Mouse (Mus musculus): ENCODE data around the gene Pik3r1. TPM values are rescaled to one million over a fixed set of nuclear protein-coding genes. Genes with fewer than 3 reads are reported as not detected.
A peak's percentile ranks its signal among the peaks of the same experiment; 100 is the strongest.

Pik3r1 gene
- total RNA-seq, 2 experiments from 2014 or later: 21.6 to 32.9 TPM

DNA sequence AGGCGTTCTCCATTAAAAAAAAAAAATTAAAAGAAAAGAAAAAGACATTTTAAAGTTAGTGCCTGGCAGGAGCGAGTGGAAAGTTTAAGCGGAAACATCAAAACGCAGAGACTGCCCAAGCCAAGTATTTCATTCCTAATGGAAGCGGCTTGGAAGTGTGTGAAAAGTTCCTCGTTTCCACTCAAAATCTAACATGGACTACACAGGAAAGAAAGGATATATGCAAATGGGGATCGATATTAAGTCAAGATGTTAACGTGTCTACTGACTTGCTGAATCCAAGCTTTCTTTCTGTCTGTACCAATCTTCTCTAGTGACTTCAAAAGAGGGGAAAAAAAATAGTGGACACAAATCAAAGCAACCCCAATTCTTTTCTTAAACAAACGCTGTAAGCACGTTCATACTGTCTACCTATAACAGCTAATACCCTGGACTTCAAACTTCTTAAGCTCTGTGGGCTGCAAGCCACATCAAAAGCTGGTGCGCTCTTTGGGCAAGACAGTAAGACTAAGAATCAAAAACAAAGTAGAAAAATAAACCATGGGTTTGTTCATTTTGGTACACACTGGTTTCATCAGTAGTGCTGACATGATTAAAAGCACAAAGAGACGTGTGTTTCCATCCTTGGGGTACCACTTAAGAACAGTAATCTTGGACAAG lies 54.5 kb downstream of the Pik3r1 start:
- intact Hi-C loops (cut with DNase I): no loop called here

DNA sequence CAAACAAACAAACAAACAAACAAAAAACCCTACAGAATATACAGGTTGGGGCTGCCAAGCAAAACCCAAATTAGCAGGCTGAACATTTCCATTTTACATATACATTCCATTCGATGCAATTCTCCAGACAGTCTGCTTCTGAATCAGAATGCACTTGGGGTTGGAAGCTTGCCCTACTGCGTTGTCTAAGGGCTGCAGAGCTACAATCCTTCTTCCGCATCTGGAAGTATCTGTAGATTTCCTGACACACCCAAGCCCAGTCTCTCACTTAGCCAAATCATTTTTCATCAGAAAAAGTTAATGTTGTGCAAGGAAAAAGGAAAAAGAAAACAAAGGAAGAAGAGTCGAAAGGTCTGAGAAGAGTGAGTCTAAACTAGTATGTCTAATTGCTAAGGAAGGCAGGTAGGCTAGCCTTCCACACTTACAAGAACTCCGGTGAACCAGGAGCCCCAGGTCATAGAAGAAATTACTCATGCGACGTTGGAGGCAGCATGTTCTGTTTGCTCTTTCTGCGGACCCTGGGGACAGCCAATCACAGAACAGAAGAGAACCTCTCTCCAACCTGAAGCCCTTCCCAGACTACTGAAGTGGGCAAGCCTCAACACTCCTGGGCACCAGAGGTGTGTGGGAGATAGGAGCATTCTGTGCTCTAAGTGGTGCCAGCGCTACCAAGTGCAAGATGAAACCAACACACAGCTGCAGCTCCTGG lies 55.1 kb downstream of the Pik3r1 start:
- no peak for DNase-seq
- intact Hi-C loops (cut with DNase I): no loop called here

More for the DNA sequence above, 54.5 kb downstream of the Pik3r1 start:
- DNase-seq: no peak

DNA sequence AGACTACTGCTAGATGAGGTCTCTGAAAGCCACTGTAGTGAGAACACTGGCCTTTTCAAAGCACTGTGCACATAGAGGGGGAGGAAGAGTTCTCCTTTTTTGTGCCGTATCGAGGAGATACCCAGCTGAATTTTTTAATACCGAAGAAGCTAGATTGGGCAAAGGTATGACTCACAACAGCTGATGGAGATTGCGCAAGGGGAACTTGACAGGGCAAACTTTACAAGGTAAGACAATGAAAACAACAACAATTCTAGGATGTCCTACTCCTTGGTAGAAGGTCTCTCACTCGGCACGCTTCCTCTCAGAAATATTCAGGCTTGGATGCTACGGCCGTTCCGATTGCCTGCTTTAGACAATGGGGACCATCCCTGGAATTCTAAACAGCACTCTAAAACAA lies 55.9 kb downstream of the Pik3r1 start:
- DNase-seq: no peak
- intact Hi-C loops (cut with DNase I): no loop called here

- intact Hi-C loops (cut with DNase I): no loop called here
- no peak for DNase-seq
Measured at GRCm38 (mm10) chr13:101711301-101711700, 56.7 kb downstream of the Pik3r1 start.

DNA sequence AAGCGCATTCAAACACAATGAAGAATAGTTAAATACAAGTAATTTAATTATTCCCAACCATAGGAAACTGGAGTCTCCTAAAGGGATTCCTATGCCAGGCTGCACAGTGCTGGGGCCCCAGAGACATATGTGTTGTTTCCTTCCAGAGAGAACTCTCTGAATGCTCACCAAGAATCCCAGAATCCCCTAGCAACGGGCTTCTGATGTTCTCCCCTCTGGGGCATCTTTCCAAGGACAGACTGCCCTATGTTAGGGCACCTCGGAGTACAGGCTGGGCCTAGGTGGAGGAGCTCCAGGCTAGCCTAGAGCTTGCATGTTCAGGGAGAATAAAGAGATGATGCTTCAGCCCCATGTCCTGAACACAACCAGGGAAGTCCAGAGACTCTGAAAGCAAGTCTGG lies 58.2 kb downstream of the Pik3r1 start:
- intact Hi-C loops (cut with DNase I): no loop called here
- no peak for DNase-seq

GRCm38 (mm10) chr13:101707226-101707625 lies 60.8 kb downstream of the Pik3r1 start:
- DNase-seq: no peak
- intact Hi-C loops (cut with DNase I): no loop called here

GRCm38 (mm10) chr13:101706426-101706825 lies 61.6 kb downstream of the Pik3r1 start:
- no peak for DNase-seq
- intact Hi-C loops (cut with DNase I): no loop called here

GRCm38 (mm10) chr13:101702096-101702775 lies 65.8 kb downstream of the Pik3r1 start:
- intact Hi-C loops (cut with DNase I): no loop called here
- no peak for DNase-seq

DNA sequence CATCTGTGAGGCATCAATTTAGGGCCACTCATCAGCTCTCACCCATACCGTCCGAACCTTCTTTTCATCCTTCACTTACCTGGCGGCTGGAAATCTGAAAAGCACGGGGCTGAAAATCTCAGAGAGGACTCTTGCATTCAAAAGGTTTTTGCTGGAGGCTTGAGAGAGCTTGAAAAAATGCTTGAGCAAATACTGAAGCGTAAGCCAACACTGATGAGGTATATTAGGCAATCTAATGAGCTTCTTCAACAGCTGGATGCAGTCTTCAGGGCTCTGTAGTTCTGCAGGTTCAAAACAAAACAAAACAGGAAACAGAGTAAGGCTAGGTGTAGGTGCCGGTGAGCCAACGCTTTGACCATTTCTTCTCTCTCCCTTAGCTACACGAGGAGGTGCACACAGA lies 66.4 kb downstream of the Pik3r1 start:
- DNase-seq: no peak
- intact Hi-C loops (cut with DNase I): no loop called here

DNA sequence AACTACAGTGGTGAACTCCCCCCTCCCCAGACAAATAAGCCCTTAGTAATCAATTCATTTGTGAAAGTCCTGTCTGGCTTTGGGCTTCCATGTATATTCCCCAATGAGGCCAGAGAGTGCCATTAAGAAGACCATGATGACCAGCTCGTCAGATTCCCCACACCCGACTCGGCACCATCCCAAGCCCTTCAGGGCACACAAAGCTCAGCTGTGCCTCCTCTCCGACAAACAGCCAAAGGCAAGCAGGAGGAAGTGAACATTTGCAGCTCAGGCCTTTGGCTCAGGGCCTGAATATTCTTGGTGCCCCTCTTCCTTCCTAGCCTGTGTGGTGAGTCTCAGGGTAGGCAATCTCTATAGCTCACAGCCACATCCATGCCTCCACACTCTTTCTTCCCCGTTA lies 68.3 kb downstream of the Pik3r1 start:
- DNase-seq: no peak
- intact Hi-C loops (cut with DNase I): loop anchor here (10.0 kb wide), 1 partner anchor 485 kb away; no protein-coding TSS in a partner anchor

- no peak for DNase-seq
- intact Hi-C loops (cut with DNase I): loop anchor here (10.0 kb wide), 1 partner anchor 483 kb away; no protein-coding TSS in a partner anchor
Measured at GRCm38 (mm10) chr13:101697966-101698365, 70.1 kb downstream of the Pik3r1 start.

- no peak for DNase-seq
- intact Hi-C loops (cut with DNase I): loop anchor here (10.0 kb wide), 1 partner anchor 483 kb away; no protein-coding TSS in a partner anchor
Measured at GRCm38 (mm10) chr13:101697461-101697860, 70.6 kb downstream of the Pik3r1 start.

- intact Hi-C loops (cut with DNase I): loop anchor here (10.0 kb wide), 1 partner anchor 482 kb away; no protein-coding TSS in a partner anchor
- DNase-seq: no peak
Measured at GRCm38 (mm10) chr13:101696827-101697226, 71.2 kb downstream of the Pik3r1 start.

DNA sequence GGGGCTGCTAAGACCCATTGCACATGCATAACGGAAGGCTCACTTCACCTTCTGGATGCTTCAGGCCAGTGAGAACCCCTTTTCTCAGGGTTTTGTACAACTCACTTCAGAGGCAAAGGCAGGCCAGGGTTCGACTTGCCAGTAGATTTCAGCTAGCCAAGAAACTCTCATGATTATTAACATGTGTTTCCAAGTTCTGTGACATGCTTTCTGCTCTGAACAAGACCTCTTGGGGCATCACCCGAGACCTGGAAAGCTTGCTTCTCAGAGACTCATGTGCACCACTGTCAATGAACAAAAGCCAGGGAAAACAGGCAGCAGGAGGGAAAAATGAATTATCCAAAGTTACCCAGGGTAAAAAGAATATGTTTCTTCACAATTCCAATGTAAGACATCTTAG lies 71.7 kb downstream of the Pik3r1 start:
- intact Hi-C loops (cut with DNase I): loop anchor here (10.0 kb wide), 1 partner anchor 482 kb away; no protein-coding TSS in a partner anchor

GRCm38 (mm10) chr13:101695876-101696275 lies 72.1 kb downstream of the Pik3r1 start:
- intact Hi-C loops (cut with DNase I): loop anchor here (2.0 to 10.0 kb wide), 2 partner anchors 481 to 757 kb away; no protein-coding TSS in a partner anchor
- peak; percentile 82 to 86 for DNase-seq

More for the DNA sequence above, 71.7 kb downstream of the Pik3r1 start:
- no peak for DNase-seq

GRCm38 (mm10) chr13:101694496-101695251 lies 73.3 kb downstream of the Pik3r1 start:
- intact Hi-C loops (cut with DNase I): loop anchor here (2.0 to 10.0 kb wide), 4 partner anchors 182 to 802 kb away; no protein-coding TSS in a partner anchor
- peak; percentile 11 to 42 for DNase-seq

GRCm38 (mm10) chr13:101693967-101694495 lies 74.0 kb downstream of the Pik3r1 start:
- DNase-seq: peak; percentile 27 to 38
- intact Hi-C loops (cut with DNase I): loop anchor here (2.0 to 10.0 kb wide), 4 partner anchors 182 to 802 kb away; no protein-coding TSS in a partner anchor

DNA sequence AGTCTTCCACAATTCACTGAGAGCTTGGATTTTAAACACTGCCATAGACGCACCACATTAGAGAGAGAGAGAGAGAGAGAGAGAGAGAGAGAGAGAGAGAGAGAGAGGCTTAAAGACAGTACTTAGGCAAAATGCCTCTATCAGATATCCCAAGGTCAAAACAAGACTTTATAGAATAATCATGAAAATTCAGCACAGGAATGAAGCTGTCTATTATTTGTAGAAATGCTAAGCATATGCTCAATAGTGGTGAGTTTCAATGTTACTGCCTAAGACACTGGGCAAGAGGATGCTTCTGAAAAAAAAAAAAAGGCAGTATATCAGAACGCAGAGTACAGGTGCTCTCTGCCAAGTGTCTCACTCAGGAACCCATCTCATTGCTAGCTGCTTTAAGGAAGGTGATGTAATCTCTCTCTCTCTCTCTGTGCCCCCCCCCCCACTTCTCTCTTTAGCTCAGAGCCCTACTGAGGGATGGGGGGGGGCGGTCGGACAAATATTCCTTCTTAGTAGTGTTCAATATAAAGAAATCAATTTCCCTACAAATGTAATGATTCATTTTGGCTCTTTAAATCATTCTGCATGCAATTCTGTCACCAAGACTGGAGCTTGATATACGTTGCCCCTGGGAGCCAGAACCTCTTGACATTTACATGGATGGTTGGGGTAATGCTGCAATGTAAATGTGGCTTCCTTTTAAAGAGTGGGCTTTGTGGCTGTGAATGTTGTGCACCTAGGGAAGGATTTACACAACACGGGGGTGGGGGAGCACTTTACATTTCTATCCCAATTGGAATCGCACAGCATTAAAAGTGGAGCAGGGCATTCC lies 74.9 kb downstream of the Pik3r1 start:
- DNase-seq: no peak
- intact Hi-C loops (cut with DNase I): loop anchor here (5.0 to 10.0 kb wide), 3 partner anchors 181 to 801 kb away; no protein-coding TSS in a partner anchor
